Mouse (Mus musculus) embryonic facial prominence, embryonic 10.5 days (tissue): Measurements from ENCODE around the gene Kcnb1. TPM values are rescaled to one million over a fixed set of nuclear protein-coding genes. Genes with fewer than 3 reads are reported as not detected.

ENCODE experiments used
- DNase-seq: peaks from one replicate; pipeline ENCODE4 v3.0.0-alpha.2; 2017; ENCODE audit warnings: low spot score
- H3K27ac ChIP-seq: fragments of 300-500 bp; sonication (generic); replicated peaks from 2 replicates; pipeline ENCODE4 v1.5.1; 2016; ENCODE audit warnings: mild to moderate bottlenecking
- H3K27me3 ChIP-seq: fragments of 300-500 bp; sonication (generic); replicated peaks from 2 replicates; pipeline ENCODE4 v1.6.1; 2016; ENCODE audit warnings: low read depth, mild to moderate bottlenecking; ENCODE audit not compliant: poor library complexity, severe bottlenecking
- H3K36me3 ChIP-seq: fragments of 300-500 bp; sonication (generic); replicated peaks from 2 replicates; pipeline ENCODE4 v1.6.1; 2016; ENCODE audit warnings: mild to moderate bottlenecking, moderate library complexity
- H3K4me1 ChIP-seq: fragments of 300-500 bp; sonication (generic); 2 replicates; pipeline ENCODE4 v1.6.1; 2016
- H3K4me3 ChIP-seq: fragments of 300-500 bp; sonication (generic); 2 replicates; pipeline ENCODE4 v1.5.1; 2016; ENCODE audit warnings: mild to moderate bottlenecking, moderate library complexity
- H3K9me3 ChIP-seq: fragments of 300-500 bp; sonication (generic); 2 replicates; pipeline ENCODE4 v1.6.1; 2016; ENCODE audit warnings: mild to moderate bottlenecking
- WGBS: fragments of 180-500 bp; shearing (Covaris S2); methylation state at CpG from one replicate; pipeline ENCODE4 v1.1.7; 2016; 5-methylcytosine and 5-hydroxymethylcytosine counted together
- polyA plus RNA-seq: library from polyadenylated mRNA; unstranded; fragments of >200 nt; fragmentation: Nextera tagmentation; extraction: Ambion mirVana; gene quantifications from 2 replicates; pipeline ENCODE4 v1.2.1, GENCODE M21; 2016

Gene Kcnb1
- polyA plus RNA-seq = 0.40 and 0.52 TPM in 2 replicates

DNA sequence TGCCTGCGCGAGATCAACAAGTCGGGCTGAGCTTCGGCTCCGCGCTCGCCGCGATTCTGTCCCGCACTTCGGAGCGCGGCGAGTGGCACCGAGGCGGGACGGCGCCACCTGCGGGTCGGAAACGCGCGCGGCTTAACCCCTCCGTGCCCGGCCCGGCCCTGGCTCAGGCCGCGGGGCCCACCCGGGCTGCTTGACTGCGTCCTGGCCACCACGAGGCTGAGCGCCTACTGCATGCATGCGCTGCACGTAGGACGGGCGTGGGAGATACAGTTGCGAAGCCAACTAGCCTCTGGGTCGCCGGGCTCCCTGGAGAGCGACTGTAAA is at the start of gene Kcnb1:
TSS of gene Kcnb1 (minus strand) at position 80 of the 324 bp plus-strand sequence.
- peaks cover 68% of the 10 kb centered on the region for H3K27me3 ChIP-seq
- peak; percentile 78 for DNase-seq

DNA sequence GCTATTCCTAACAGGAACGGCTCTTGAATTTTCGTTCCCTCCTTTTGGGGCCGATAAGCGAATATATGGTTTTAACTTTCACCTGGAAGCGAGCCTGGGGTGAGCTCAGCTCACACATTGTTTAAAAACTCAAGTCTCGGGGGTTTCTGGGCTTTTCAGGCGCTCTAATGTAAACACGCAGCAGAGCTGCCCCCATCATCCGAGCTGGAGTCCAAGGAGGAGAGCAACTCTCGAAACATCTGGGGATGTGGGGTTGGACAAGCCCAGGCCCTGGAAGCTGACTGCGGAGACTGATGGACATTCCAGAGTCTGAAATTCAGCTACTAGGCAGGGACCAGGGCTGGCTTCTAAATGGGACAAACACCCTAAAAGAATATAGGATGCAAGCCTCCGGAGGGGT is 49.3 kb upstream of the Kcnb1 start:
- peak; percentile 50 for DNase-seq
- no peaks in the 10 kb centered on the region for H3K9me3 ChIP-seq
- peaks cover 26% of the 10 kb centered on the region for H3K27me3 ChIP-seq
- H3K4me1 ChIP-seq = peaks cover 47% of the 10 kb centered on the region
- H3K36me3 ChIP-seq = no peaks in the 10 kb centered on the region
- peak overlapping the region; percentile 72 for H3K4me3 ChIP-seq
- 15% methylated on average over 12 of the region's 12 CpGs for WGBS
- H3K27ac ChIP-seq = peak overlapping the region; percentile 86

More for the DNA sequence above, at the start of gene Kcnb1:
- Histone ChIP-seq H3K9me3 (no peaks in the 10 kb centered on the region), H3K4me1 (peaks cover 38% of the 10 kb centered on the region), H3K4me3 (peak within 1 kb of the TSS; percentile 63), H3K36me3 (no peaks in the 10 kb centered on the region), H3K27ac (peak within 1 kb of the TSS; percentile 65)
- under 1% methylated on average over 41 of the region's 41 CpGs for WGBS

DNA sequence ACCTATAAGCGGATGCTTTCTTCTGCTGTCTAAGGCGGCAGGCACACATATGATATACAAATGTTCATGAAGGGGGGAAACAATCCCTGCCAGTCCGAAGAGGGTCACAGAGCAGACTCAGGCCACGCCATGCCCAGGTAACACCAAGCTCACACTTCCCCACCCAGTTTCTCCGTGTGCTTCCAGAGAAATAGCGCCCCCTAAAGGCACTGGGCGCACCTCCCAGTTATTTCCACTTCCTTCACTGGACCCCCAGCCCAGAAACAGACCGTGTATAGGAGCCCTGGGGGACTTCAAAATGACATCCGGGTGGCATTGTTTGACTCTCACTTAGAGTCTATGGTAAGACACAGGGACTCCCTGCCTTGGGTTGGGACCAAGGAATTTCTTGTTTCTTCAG is 47.3 kb upstream of the Kcnb1 start:
- no peak overlapping the region for H3K27ac ChIP-seq
- H3K4me3 ChIP-seq = no peak overlapping the region
- no peak for DNase-seq
- peaks cover 26% of the 10 kb centered on the region for H3K27me3 ChIP-seq
- no peaks in the 10 kb centered on the region for H3K36me3 ChIP-seq
- H3K9me3 ChIP-seq = no peaks in the 10 kb centered on the region
- WGBS = 77% methylated on average over 9 of the region's 9 CpGs
- peaks cover 64% of the 10 kb centered on the region for H3K4me1 ChIP-seq

DNA sequence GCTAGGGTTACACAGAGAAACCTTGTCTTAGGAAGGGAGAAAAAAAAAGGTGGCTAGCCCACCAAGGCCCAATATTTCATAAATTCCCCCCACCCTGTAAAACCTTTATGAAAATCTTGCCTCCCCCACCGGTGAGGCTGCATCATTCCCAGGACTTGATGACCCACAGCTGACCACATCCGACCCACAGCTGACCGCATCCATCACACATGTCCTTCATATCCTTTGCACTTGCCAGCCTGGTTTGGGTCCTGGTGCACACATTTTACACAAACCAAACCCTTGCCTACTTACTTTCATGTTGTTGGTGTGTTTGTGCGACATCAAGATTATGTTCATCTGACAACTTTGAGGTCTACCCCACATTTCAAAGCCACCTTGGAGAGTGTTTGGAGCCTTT is 46.2 kb upstream of the Kcnb1 start:
- Histone ChIP-seq H3K27me3 (peaks cover 17% of the 10 kb centered on the region), H3K36me3 (no peaks in the 10 kb centered on the region), H3K4me3 (no peak overlapping the region), H3K9me3 (no peaks in the 10 kb centered on the region), H3K27ac (no peak overlapping the region), H3K4me1 (peaks cover 71% of the 10 kb centered on the region)
- WGBS = 98% methylated on average over 4 of the region's 4 CpGs
- DNase-seq = no peak

DNA sequence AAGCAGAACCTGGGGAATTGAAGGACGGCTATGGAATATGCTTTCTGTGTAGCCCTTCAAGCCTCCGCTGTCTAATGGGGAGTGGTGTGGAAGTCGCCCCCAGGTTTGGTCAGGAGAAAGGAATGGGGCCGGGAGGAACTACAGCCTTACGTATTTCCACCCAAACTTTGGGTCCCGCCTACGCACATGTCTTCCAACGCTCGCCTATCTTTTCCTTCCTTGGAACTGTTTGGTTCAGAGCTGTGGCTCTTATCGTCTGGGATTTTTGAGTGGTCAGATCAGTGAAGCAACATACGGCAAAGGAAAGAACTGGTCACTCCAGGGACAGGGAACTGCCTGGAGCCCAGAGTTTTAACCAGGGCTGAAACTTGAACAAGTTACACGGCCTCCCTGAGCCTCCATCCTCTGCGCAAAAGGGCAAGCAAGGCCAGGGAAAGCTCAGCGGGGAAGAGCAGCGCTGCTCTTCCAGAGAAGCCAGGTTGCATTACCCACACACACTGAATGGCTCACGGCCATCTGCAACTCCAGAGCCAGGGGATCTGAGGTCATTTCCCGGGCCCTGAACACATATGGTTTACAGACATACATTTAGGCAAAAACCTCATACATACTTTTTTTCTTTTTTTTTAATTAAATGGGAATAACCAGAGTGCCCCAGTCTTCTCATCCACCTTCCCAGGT is 45.5 kb upstream of the Kcnb1 start:
- peaks cover 71% of the 10 kb centered on the region for H3K4me1 ChIP-seq
- H3K36me3 ChIP-seq = no peaks in the 10 kb centered on the region
- peaks cover 10% of the 10 kb centered on the region for H3K27me3 ChIP-seq
- H3K9me3 ChIP-seq = no peaks in the 10 kb centered on the region
- H3K4me3 ChIP-seq = no peak overlapping the region
- no peak overlapping the region; the same call in 1 of the 2 replicates for H3K27ac ChIP-seq
- DNase-seq = no peak
- 70% methylated on average over 17 of the region's 17 CpGs for WGBS

DNA sequence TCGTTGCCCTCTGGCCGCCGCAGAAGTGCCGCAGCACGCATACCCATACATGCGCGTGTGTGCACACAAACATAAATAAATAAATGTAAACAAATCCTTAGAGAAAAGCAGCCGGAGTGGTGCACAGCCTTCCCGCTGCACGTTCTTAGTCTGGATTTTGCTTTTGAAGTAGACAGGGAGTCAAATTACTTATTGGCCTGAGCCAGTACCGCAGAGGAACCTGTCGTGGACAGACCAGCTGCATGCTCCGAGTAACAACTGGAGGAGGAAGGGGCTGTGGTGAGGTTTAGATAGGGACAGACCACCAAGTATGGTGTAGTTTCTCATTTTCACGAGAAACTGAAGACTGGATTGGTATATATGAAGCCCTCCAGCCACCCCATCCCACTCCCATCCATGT is 43.8 kb upstream of the Kcnb1 start:
- peaks cover 57% of the 10 kb centered on the region for H3K4me1 ChIP-seq
- peak overlapping the region; percentile 58 for H3K27ac ChIP-seq
- peaks cover 4% of the 10 kb centered on the region for H3K27me3 ChIP-seq
- H3K36me3 ChIP-seq = no peaks in the 10 kb centered on the region
- peak; percentile 38 for DNase-seq
- WGBS = 45% methylated on average over 14 of the region's 14 CpGs
- no peaks in the 10 kb centered on the region for H3K9me3 ChIP-seq
- 0 out of 2 replicates have a peak overlapping the region, but pooled peaks have one; percentile 8 for H3K4me3 ChIP-seq

DNA sequence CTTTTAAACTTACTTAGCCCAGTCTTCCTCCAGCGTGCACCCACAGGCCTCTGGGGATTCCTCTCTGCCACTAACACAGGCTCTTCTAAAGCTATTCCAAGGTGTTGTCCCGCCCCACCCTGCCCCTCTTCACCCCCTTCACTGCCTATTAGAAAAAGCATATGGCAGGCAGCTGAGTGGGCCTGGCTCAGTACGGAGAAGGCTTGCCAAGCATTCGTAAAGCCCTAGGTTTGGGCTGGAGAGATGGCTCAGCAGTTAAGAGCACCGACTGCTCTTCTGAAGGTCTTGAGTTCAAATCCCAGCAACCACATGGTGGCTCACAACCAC is 43.0 kb upstream of the Kcnb1 start:
- H3K27ac ChIP-seq = 0 out of 2 replicates have a peak overlapping the region, but pooled peaks have one; percentile 40
- no peaks in the 10 kb centered on the region for H3K27me3 ChIP-seq
- peaks cover 52% of the 10 kb centered on the region for H3K4me1 ChIP-seq
- WGBS = 72% methylated on average over 5 of the region's 5 CpGs
- H3K36me3 ChIP-seq = no peaks in the 10 kb centered on the region
- H3K9me3 ChIP-seq = no peaks in the 10 kb centered on the region
- no peak for DNase-seq
- H3K4me3 ChIP-seq = no peak overlapping the region

DNA sequence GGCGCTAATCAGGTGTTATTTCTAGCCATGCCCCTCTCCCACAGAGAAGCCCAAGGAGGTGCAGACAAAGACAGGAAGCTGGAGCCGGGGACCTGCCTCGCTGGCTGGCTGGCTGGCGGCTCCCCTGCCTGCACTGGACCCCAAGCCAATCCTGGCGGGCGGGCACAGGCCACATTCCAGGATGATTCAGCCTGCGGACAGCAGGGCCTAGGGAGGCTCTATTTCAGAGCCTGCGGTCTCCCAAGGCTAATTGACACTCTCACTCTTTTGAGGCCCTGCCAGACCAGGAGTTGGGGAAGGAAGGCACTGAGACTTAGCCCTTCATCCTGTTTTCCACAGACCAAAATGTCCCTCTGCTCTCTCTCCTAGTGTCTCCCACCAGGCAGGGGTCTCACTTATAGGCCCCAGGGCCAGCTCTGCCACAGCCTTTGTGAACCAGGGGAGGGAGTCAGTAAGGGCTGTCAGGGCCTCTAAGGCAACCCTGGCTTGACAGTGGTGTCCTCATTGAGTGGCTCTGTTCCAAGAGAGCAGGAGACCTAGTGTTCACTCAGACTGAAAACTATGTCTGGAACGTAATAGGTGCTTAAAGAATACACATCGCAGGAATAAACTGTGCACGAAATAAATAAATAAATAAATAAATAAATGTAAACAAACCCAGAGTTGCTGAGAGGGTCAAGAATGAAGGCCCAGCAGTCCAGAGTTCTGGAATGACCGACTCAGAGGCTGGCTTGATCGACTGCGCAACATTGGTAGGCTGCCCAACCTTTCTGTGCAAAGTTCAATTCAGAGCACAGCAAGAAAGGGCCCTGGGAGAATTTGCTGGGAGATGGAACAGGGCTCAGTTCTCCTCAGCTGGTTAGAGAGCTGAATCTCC is 42.4 kb upstream of the Kcnb1 start:
- H3K27ac ChIP-seq = peak overlapping the region; percentile 72
- peaks cover 1% of the 10 kb centered on the region; the same call in 1 of the 2 replicates for H3K36me3 ChIP-seq
- no peak overlapping the region for H3K4me3 ChIP-seq
- H3K4me1 ChIP-seq = peaks cover 52% of the 10 kb centered on the region
- no peaks in the 10 kb centered on the region for H3K27me3 ChIP-seq
- 49% methylated on average over 14 of the region's 14 CpGs for WGBS
- DNase-seq = peak; percentile 49
- no peaks in the 10 kb centered on the region for H3K9me3 ChIP-seq

DNA sequence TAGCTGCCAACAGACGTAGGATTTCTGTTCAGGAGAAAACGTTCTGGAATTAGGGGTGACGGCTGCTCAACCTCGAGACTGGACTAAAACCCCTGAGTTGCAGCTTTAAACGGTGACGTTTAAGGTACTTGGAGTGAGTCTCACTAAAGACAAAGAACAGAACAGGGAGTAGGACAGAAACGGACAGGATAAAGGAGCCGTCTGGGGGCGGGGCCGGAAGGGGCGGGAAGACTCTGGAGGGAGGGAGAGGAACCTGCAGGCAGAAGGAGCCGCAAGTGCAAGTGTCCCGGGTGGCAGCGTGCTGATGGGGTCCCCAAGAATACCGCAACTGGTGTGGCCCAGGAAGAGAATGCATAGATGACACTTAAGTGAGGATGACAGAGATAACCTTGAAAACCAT is 40.6 kb upstream of the Kcnb1 start:
- Histone ChIP-seq H3K4me3 (peak overlapping the region; percentile 41), H3K27me3 (no peaks in the 10 kb centered on the region), H3K36me3 (peaks cover 16% of the 10 kb centered on the region), H3K9me3 (no peaks in the 10 kb centered on the region), H3K27ac (peak overlapping the region; percentile 69), H3K4me1 (peaks cover 51% of the 10 kb centered on the region)
- WGBS = 13% methylated on average over 15 of the region's 15 CpGs
- peak; percentile 71 for DNase-seq

DNA sequence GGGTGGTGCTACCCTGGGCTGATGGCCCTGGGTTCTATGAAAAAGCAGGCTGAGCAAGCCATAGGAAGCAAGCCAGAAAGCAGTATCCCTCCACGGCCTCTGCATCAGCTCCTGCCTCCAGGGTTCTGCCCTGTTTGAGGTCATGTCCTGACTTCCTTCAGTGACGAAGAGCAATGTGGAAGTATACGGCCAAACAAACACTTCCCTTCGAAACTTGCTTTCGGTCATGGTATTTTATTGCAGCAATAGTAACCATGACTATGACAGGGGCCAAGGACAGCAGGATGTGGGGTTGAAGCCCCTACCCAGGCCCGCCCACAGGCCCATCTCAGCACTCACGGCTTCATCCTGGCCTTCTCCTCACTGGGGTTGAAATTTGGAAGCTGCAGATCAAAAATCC is 35.0 kb upstream of the Kcnb1 start:
- Histone ChIP-seq H3K27ac (no peak overlapping the region), H3K9me3 (no peaks in the 10 kb centered on the region), H3K36me3 (peaks cover 45% of the 10 kb centered on the region), H3K27me3 (no peaks in the 10 kb centered on the region), H3K4me3 (no peak overlapping the region), H3K4me1 (0 out of 2 replicates have a peak, but pooled peaks cover 2% of the 10 kb centered on the region)
- DNase-seq = no peak
- 80% methylated on average over 7 of the region's 7 CpGs for WGBS

DNA sequence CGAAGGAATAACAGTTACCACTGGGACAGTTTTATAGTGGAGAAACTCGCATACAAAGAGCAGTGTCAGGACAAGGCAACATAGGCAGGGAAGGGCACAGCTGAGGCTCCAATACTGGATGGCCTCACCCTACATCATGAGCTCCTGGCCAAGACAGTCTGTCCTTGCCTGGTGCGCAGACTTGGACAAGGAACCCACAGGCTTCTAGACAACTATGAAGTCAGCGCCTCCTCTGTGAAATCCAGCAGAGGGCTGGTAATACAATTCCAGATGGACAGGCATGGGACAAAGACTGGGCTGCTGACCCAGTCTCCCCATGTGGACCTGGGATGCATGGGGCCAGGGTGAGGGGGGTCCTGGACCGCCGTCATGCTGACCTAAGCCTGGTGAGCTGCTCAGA is 34.2 kb upstream of the Kcnb1 start:
- H3K27me3 ChIP-seq = no peaks in the 10 kb centered on the region
- 0 out of 2 replicates have a peak, but pooled peaks cover 6% of the 10 kb centered on the region for H3K4me1 ChIP-seq
- DNase-seq = no peak
- WGBS = 88% methylated on average over 6 of the region's 6 CpGs
- H3K36me3 ChIP-seq = peaks cover 47% of the 10 kb centered on the region
- no peaks in the 10 kb centered on the region for H3K9me3 ChIP-seq
- H3K4me3 ChIP-seq = no peak overlapping the region
- no peak overlapping the region for H3K27ac ChIP-seq

DNA sequence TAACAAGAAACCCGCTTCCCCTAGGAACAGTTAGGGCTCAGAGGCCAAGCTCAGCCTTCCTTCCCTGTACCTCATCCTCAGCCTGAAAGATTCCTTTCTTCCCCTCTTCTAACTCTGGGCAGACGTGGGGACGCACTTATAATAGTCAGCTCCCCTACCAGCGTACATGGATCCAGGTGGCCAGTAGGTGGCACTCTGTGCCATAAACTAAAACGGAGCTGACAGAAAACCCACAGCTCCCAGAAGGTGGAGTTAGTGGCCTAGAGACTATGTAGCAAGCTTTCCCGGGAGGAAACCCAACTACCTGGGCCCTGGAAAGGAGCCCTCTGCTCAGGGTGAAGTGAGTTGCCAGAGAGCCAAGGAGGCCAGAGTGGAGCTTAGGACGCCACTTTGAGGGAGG is 32.2 kb upstream of the Kcnb1 start:
- no peaks in the 10 kb centered on the region for H3K9me3 ChIP-seq
- no peak overlapping the region for H3K4me3 ChIP-seq
- H3K27me3 ChIP-seq = no peaks in the 10 kb centered on the region
- peaks cover 54% of the 10 kb centered on the region for H3K36me3 ChIP-seq
- H3K27ac ChIP-seq = peak overlapping the region; percentile 20; the same call in 1 of the 2 replicates
- WGBS = 26% methylated on average over 7 of the region's 7 CpGs
- H3K4me1 ChIP-seq = 0 out of 2 replicates have a peak, but pooled peaks cover 6% of the 10 kb centered on the region
- DNase-seq = peak; percentile 75
